Mouse (Mus musculus): Measurements from ENCODE around the gene Scgb1a1. TPM values are rescaled to one million over a fixed set of nuclear protein-coding genes. Genes with fewer than 3 reads are reported as not detected.
"Not testable (repeated sequence)": the region's sequence is repeated elsewhere in the genome, so short reads cannot be mapped to it uniquely, and the experiment has no call there.

Scgb1a1 gene
- not detected in 2 replicates for polyA plus RNA-seq (2016; fragmentation: Nextera tagmentation; extraction: Ambion mirVana)

GRCm38 (mm10) chr19:9087821-9088220, at the start of gene Scgb1a1:
Gene Scgb1a1 (minus strand): TSS chr19:9087958.
- 79% methylated on average over 4 of the region's 4 CpGs for WGBS

GRCm38 (mm10) chr19:9137159-9137558, 49.4 kb upstream of the Scgb1a1 start:
- H3K36me3 ChIP-seq: no peaks in the 10 kb centered on the region
- 0 out of 2 replicates have a peak, but pooled peaks cover 3% of the 10 kb centered on the region for H3K4me1 ChIP-seq
- no peak for DNase-seq (ENCODE audit: low spot score)
- WGBS: 80% methylated on average over 1 of the region's 1 CpGs
- H3K27me3 ChIP-seq (ENCODE audit: insufficient read depth, poor library complexity, severe bottlenecking): no peaks in the 10 kb centered on the region
- no peak overlapping the region for H3K4me3 ChIP-seq
- no peaks in the 10 kb centered on the region for H3K9me3 ChIP-seq
- H3K27ac ChIP-seq: no peak overlapping the region

More at GRCm38 (mm10) chr19:9087821-9088220, at the start of gene Scgb1a1:
- Histone ChIP-seq H3K4me1 (peaks cover 15% of the 10 kb centered on the region), H3K36me3 (no peaks in the 10 kb centered on the region), H3K9me3 (no peaks in the 10 kb centered on the region), H3K27me3 (ENCODE audit: insufficient read depth, poor library complexity, severe bottlenecking) (no peaks in the 10 kb centered on the region), H3K27ac (no peak within 1 kb of the TSS), H3K4me3 (no peak within 1 kb of the TSS)
- DNase-seq (ENCODE audit: low spot score): no peak

- H3K27me3 ChIP-seq (ENCODE audit: insufficient read depth, poor library complexity, severe bottlenecking): no peaks in the 10 kb centered on the region
- H3K9me3 ChIP-seq: no peaks in the 10 kb centered on the region
- H3K4me3 ChIP-seq: peak within 1 kb of the TSS; percentile 82
- H3K36me3 ChIP-seq: no peaks in the 10 kb centered on the region
- 0 out of 2 replicates have a peak, but pooled peaks cover 3% of the 10 kb centered on the region for H3K4me1 ChIP-seq
- H3K27ac ChIP-seq: peak within 1 kb of the TSS; percentile 88
- WGBS: 11% methylated on average over 31 of the region's 31 CpGs
- peak; percentile 96 for DNase-seq (ENCODE audit: low spot score)
Observed at GRCm38 (mm10) chr19:9135512-9136331, 48.0 kb upstream of the Scgb1a1 start, which contains the start of gene Asrgl1. Gene Asrgl1 (minus strand): TSS chr19:9135636.

GRCm38 (mm10) chr19:9134746-9135511, 47.2 kb upstream of the Scgb1a1 start:
- Histone ChIP-seq H3K27ac (peak overlapping the region; percentile 88), H3K4me3 (peak overlapping the region; percentile 82), H3K36me3 (no peaks in the 10 kb centered on the region), H3K9me3 (no peaks in the 10 kb centered on the region), H3K4me1 (0 out of 2 replicates have a peak, but pooled peaks cover 3% of the 10 kb centered on the region), H3K27me3 (ENCODE audit: insufficient read depth, poor library complexity, severe bottlenecking) (no peaks in the 10 kb centered on the region)
- peak; percentile 78 for DNase-seq (ENCODE audit: low spot score)
- WGBS: 2% methylated on average over 36 of the region's 37 CpGs

GRCm38 (mm10) chr19:9129996-9130395, 42.2 kb upstream of the Scgb1a1 start:
- no peak for DNase-seq (ENCODE audit: low spot score)
- H3K9me3 ChIP-seq: no peaks in the 10 kb centered on the region
- no peak overlapping the region for H3K4me3 ChIP-seq
- H3K4me1 ChIP-seq: 0 out of 2 replicates have a peak, but pooled peaks cover 3% of the 10 kb centered on the region
- H3K27me3 ChIP-seq (ENCODE audit: insufficient read depth, poor library complexity, severe bottlenecking): no peaks in the 10 kb centered on the region
- WGBS: 95% methylated on average over 1 of the region's 1 CpGs
- peaks cover 15% of the 10 kb centered on the region for H3K36me3 ChIP-seq
- H3K27ac ChIP-seq: no peak overlapping the region

GRCm38 (mm10) chr19:9128499-9129194, 40.9 kb upstream of the Scgb1a1 start:
- Histone ChIP-seq H3K27me3 (ENCODE audit: insufficient read depth, poor library complexity, severe bottlenecking) (no peaks in the 10 kb centered on the region), H3K9me3 (no peaks in the 10 kb centered on the region), H3K27ac (no peak overlapping the region), H3K4me1 (0 out of 2 replicates have a peak, but pooled peaks cover 3% of the 10 kb centered on the region), H3K36me3 (peaks cover 15% of the 10 kb centered on the region), H3K4me3 (no peak overlapping the region)
- DNase-seq (ENCODE audit: low spot score): no peak
- 94% methylated on average over 4 of the region's 4 CpGs for WGBS

- H3K4me1 ChIP-seq; H3K4me3 ChIP-seq; H3K27me3 ChIP-seq (ENCODE audit: insufficient read depth, poor library complexity, severe bottlenecking); H3K27ac ChIP-seq; DNase-seq (ENCODE audit: low spot score); H3K9me3 ChIP-seq: not testable (repeated sequence)
- 91% methylated on average over 2 of the region's 2 CpGs for WGBS
- H3K36me3 ChIP-seq: peaks cover 15% of the 10 kb centered on the region
Observed at GRCm38 (mm10) chr19:9123986-9124385, 36.2 kb upstream of the Scgb1a1 start.

- Histone ChIP-seq H3K27me3 (ENCODE audit: insufficient read depth, poor library complexity, severe bottlenecking) (no peaks in the 10 kb centered on the region), H3K27ac (no peak overlapping the region), H3K4me3 (no peak overlapping the region), H3K36me3 (peaks cover 9% of the 10 kb centered on the region), H3K4me1 (0 out of 2 replicates have a peak, but pooled peaks cover 2% of the 10 kb centered on the region), H3K9me3 (no peaks in the 10 kb centered on the region)
- DNase-seq (ENCODE audit: low spot score): no peak
- WGBS: 94% methylated on average over 1 of the region's 1 CpGs
Observed at GRCm38 (mm10) chr19:9122390-9122789, 34.6 kb upstream of the Scgb1a1 start.

- no peaks in the 10 kb centered on the region for H3K27me3 ChIP-seq (ENCODE audit: insufficient read depth, poor library complexity, severe bottlenecking)
- H3K4me3 ChIP-seq: no peak overlapping the region
- H3K9me3 ChIP-seq: no peaks in the 10 kb centered on the region
- H3K4me1 ChIP-seq: 0 out of 2 replicates have a peak, but pooled peaks cover 8% of the 10 kb centered on the region
- no peak overlapping the region for H3K27ac ChIP-seq
- WGBS: 95% methylated on average over 3 of the region's 3 CpGs
- no peak for DNase-seq (ENCODE audit: low spot score)
- peaks cover 13% of the 10 kb centered on the region; the same call in 1 of the 2 replicates for H3K36me3 ChIP-seq
Observed at GRCm38 (mm10) chr19:9119655-9120425, 32.1 kb upstream of the Scgb1a1 start.

GRCm38 (mm10) chr19:9117275-9117674, 29.5 kb upstream of the Scgb1a1 start:
- Histone ChIP-seq H3K9me3 (no peaks in the 10 kb centered on the region), H3K36me3 (peaks cover 27% of the 10 kb centered on the region; the same call in 1 of the 2 replicates), H3K4me3 (no peak overlapping the region), H3K27ac (no peak overlapping the region), H3K27me3 (ENCODE audit: insufficient read depth, poor library complexity, severe bottlenecking) (no peaks in the 10 kb centered on the region), H3K4me1 (peaks cover 8% of the 10 kb centered on the region; the same call in 1 of the 2 replicates)
- no peak for DNase-seq (ENCODE audit: low spot score)
- WGBS: 48% methylated on average over 5 of the region's 5 CpGs

- H3K27me3 ChIP-seq (ENCODE audit: insufficient read depth, poor library complexity, severe bottlenecking): no peaks in the 10 kb centered on the region
- 75% methylated on average over 4 of the region's 4 CpGs for WGBS
- H3K36me3 ChIP-seq: peaks cover 27% of the 10 kb centered on the region; the same call in 1 of the 2 replicates
- no peak for DNase-seq (ENCODE audit: low spot score)
- no peak overlapping the region for H3K27ac ChIP-seq
- H3K4me1 ChIP-seq: peaks cover 12% of the 10 kb centered on the region; the same call in 1 of the 2 replicates
- no peaks in the 10 kb centered on the region for H3K9me3 ChIP-seq
- H3K4me3 ChIP-seq: no peak overlapping the region
Observed at GRCm38 (mm10) chr19:9116268-9116667, 28.5 kb upstream of the Scgb1a1 start.

- DNase-seq (ENCODE audit: low spot score): peak; percentile 74
- peaks cover 13% of the 10 kb centered on the region for H3K4me1 ChIP-seq
- 39% methylated on average over 8 of the region's 8 CpGs for WGBS
- no peak overlapping the region for H3K27ac ChIP-seq
- no peak overlapping the region for H3K4me3 ChIP-seq
- no peaks in the 10 kb centered on the region for H3K9me3 ChIP-seq
- peaks cover 25% of the 10 kb centered on the region; the same call in 1 of the 2 replicates for H3K36me3 ChIP-seq
- H3K27me3 ChIP-seq (ENCODE audit: insufficient read depth, poor library complexity, severe bottlenecking): no peaks in the 10 kb centered on the region
Observed at GRCm38 (mm10) chr19:9112043-9112442, 24.3 kb upstream of the Scgb1a1 start.
